Mouse (Mus musculus): ENCODE data around the gene Rims4. TPM values are rescaled to one million over a fixed set of nuclear protein-coding genes. Genes with fewer than 3 reads are reported as not detected.
A peak's percentile ranks its signal among the peaks of the same experiment; 100 is the strongest.

The Rims4 gene
- total RNA-seq, 2 experiments from 2014 or later = 0.45 to 0.63 TPM

DNA sequence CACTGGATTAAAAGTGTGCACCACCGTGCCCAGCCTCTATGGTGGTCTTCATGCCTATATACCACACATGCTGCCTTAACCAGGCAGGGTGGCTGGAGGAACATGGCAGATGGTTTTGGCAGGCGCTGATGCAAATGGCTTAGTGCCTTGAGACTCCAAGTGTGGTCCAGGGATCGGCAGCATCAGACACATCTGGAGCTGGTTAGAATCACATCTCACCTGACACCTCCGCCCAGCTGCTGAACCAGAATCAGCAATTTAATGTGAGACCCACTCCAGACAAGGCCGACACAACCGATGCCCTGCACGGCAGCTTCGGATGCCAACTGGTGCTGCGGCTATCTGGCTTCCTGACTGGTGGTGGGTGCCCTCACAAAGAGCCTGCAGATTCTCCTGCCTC lies 52.4 kb downstream of the Rims4 start:
- no peak for DNase-seq

DNA sequence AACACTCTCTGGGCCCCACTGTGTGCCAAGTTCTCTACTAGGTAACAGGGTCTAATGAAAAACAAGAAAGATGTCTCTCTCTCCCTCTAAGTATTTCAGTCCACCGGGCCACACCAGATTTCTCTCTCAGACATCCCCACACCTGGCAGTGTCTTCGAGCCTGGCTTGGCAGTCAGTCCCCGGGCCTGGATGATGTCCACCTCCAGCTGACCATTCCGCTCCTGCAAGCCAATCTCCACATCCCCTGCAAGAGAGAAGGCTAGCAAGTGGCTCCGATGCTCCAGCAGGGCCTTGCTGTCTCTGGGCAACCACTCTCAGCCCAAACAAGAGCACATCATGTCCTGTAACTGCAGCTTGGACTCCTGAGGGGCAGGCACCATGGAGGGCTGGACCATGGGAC lies 53.2 kb downstream of the Rims4 start:
- no peak for DNase-seq

DNA sequence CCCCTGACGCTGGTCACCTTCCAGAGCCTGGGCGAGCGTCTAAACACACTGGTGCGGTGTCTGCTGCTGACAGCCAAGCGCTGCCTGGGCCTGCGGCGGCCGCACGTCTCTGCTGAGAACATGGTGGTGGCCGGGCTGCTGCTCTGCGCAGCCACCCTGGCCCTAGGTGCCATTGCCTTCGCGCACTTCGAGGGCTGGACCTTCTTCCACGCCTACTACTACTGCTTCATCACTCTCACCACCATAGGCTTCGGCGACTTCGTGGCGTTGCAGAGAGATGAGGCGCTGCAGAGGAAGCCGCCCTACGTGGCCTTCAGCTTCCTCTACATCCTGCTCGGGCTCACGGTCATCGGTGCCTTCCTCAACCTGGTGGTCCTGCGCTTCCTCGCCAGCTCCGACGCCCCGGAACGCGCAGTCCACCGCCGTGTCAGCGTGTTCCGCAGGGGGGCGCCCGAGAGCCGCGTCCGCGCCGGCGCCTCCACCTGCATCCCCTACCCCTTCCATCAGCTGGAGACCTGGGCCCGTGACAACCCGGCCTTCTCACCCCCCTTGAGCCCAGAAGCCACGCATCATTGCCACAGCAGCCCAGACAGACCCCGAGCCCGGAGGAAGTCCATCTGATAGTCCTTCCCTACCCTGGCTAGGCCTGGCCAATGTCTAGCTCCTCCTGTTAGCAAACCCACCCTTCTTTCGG lies 60.1 kb downstream of the Rims4 start:
- DNase-seq = peak; percentile 47

DNA sequence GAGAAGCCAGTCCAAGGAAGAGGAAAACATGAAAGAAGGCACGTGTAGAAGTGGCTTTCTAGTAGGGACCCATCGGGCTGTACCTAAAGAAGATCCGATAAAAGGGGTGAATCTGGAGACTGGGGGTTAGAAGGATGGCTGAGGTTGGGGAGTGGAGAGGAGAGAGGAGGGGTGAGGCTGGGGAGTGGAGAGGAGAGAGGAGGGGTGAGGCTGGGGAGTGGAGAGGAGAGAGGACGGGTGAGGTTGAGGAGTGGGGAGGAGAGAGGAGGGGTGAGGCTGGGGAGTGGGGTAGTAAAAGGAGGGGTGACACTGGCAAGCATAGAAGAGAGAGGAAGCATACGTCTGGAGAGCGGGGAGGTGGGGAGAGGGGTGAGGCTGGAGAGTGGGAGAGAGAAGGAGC lies 61.2 kb downstream of the Rims4 start:
- DNase-seq = no peak

DNA sequence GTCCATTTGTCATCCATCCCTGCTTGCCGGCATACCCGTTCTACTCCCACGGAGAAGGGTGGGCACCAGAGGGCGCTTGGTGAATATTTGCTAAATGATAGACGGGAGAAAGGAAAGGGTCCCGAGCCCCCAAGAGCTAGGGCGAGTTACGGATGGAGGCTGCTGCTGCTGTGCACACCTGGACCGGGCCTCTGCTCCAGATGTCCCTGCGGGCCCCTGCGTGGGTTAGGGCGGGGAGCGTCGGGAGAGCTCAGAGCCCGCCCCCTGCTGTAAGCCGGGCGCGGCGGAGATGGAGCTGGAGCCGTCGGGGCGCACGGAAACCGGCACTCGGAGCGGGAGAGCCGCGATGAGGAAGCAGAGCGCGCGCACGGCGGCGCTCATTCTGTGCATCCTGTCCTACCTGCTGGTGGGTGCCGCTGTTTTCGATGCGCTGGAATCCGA lies 65.0 kb downstream of the Rims4 start, which contains the start of gene Kcnk15:
Kcnk15 (plus strand) TSS at position 191 of the 441 bp plus-strand sequence.
- DNase-seq = peak; percentile 24

DNA sequence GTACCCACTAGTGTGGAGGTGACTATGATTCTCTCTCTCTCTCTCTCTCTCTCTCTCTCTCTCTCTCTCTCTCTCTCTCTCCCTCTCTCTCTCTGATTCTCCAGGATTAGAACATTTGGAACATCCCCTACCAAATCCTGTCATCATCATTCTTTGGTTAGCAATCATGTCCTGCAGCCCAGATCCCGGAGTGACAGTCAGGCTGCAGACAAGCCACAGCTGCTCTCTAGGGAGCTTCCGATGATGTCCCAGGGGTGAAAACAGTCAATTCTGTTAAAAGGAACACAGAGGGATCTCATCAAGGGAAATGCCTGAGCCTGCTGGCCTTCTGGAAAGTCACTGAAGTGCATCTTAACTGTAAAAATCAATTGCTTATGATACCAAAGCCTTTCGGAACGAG lies 76.4 kb downstream of the Rims4 start:
- DNase-seq = no peak

DNA sequence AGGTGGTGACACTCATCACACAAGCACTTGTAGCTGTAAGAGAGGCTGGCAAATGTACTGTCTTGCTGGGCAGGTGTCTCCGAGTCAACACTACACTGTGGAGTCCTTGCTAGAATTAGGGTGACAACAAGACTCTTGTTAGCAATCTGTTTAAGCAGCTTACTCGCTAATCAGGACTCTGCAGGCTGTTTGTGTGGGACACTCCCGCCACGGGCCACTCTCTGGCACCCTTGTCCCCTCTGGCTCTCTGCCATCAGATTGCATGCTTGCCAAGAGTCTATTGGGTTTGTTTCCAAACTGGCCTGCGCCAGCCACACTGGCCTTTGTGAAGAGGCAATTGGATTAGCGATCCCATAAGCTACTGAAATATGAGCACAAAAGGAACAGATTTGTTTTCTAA lies 79.0 kb downstream of the Rims4 start:
- peak; percentile 89 for DNase-seq

DNA sequence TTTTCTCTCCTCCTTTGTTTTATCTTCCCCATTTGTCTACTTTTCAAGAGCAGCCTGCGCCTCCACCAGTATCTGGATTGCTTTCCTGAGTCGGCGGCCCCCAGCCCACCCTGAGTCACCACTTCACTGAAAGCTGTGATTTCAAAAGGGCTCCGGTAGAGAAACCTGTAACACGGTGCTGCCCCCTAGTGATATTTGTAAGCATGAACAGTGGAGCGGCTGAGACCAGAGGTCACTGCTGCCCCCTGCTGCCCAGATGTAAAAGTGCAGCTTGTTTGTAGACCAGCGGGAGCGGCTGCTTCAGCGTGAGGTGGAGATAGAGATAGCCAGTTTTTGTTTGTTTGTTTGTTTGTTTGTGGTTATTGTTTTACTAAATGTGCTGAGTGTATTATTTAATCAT lies 80.4 kb downstream of the Rims4 start:
- DNase-seq = peak; percentile 86

DNA sequence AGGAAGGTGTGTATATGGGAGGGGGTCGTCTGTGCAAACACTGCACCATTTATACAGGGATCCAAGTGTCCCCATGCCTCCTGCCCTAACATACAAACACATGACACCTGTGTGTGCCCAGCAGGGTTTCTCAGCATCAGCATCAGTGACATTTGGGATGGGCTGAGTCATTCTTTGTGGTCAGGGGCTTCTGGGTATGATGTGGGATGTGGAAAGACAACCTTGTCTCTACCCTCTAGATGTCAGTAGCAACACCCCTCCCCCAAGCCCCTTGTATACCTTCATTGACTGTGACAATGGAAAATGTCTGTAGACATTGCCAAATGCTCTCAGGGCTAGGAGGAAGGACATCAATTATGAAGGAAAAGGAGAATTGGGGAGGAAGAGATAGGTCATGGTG lies 87.3 kb downstream of the Rims4 start:
- no peak for DNase-seq

DNA sequence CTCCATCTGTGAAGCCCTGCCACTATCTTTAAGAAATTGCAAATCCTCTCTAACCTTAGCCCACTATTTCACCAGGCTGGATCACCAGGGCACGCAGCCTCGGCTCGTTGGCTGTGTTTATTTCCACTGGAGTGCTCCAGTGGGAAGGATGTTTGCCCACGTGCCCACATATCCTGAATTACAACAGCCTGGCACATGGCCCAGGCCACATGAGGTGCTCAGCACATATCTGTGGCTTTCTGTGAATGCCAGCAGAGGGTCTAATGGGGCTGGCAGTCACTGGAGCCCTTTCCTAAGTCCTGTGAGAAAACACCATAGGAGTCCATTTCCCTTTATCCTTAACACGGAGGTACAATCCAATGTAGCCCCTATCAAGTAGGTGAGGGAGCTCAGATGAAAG lies 92.0 kb downstream of the Rims4 start:
- no peak for DNase-seq

DNA sequence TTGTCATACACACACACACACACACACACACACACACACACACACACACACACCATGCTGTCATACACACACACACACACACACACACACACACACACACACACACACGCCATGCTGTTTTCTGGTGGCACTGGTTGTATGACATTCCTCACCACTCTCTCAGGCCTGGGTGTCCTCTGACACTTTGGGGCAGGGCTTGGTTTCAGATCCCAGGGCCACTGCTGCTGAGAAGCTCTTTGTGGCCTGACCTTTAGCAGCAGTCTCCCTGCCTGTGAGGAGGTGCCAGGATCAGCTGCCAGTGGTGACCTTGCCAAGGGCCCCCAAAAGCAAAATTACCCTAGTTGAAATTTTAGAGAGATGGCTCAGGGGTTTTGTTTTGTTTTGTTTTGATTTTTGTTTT lies 92.6 kb downstream of the Rims4 start:
- no peak for DNase-seq

DNA sequence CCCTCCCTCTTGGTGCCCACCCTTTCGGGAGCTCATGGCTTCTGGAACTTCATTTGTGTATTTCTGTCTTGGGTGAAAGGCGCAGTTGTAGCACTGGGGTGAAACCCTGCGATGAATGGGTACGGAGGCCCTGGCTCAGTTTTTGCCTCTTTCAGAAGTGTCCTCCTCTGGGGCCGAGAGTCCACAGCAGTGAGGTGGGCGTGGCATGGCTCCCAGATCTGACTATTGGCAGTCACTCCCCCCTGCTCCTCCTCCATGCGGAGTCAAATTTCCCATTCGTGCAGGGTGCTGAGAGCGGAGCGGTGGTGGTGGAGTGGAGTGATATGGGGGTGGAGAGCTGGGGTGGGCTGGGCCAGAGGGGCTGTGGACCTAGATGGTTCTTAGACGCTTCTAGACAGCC lies 94.7 kb downstream of the Rims4 start:
- DNase-seq = peak; percentile 45

DNA sequence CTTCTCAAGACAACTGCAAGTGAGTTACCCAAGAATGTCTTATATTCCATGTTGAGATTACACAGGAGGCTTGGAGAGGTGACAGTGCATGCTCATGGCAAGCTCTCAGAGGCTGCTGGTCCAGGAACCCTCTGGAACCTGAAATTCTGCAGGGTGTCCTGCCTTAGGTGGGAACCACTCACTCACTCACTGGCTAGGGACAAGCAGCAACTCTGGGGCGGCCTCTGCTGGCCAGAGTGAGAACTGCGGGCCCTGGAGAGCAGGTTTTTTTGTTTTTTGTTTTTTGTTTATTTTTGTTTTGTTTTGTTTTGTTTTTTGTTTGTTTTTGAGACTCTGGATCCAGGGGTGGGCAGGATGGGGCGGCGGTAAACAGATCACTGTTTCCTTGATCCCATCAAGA lies 95.2 kb downstream of the Rims4 start:
- peak; percentile 73 for DNase-seq

DNA sequence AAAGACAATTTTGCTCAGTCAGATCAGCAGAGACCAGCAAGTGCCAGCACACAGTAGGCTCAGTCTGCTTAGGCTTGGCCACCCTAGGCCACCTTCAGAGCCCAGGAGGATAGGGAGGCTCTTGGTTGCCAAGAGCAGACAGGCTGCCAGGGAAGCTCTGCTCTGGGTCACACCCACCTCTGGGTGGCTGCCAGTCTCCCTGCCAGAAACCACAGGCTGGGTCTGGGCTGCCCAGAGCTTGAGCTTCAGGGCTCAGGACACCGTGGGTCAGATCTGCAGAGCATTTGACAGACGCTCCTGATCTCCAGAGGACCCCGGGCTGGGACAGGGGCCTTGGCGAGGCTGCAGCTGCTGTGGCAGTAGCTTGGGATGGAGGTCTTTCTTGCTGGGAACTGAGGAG lies 97.9 kb downstream of the Rims4 start, which contains the start of gene Ccn5:
Ccn5 (plus strand) TSS at position 255 of the 400 bp plus-strand sequence.
- DNase-seq = peak; percentile 86

DNA sequence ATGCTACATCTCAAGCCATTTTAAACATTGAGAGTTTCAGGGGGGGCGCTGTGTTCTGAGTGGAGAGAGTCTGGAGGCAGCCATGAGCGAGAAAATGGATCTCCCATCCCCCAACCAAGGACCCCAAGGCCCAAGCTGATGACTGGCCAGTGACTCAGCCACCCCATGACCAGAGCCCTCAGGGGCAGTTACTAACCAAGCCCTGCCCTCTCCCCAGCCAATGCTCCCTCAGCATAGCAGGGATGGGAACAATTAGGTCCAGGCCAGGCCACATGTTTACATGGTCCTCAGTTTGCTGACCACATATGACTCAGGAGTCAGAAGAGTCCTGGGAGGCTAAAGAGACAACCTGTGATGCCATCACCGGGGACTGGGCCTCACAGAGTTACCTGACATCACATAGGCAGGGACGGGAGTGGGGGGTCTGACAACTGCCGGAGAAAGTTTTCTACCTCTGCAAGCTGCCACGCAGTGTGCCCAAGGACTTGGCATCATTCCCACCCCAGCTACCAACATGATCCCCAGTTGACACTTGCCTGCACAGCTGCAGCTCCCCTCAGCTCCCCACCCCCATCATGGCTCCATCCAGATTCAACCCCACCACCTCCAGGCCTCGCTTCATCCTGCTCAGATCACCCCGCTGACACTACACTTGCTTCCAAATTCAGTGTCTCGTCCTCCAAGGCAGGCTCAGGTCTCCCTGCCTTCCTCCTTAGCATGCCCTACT lies 103.6 kb downstream of the Rims4 start:
- no peak for DNase-seq

DNA sequence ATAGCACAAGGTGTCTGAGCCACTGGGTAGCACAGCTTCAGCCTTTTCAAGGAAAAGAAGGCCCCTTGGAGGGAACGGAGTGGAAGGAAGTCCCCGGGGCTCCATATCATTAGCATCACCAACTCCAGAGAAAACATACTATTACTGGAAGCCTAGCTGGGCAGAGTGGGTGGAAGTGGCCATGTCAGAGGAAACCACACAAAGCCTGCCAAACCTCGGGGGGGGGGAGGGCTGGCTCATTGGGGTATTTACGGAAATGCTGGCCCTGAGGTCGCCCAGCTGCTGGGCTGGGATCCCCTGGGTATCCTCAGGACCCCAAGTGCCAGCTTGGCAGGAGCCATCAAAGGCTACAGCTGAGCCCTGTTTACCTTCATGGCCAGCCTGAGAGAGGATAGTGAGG lies 105.4 kb downstream of the Rims4 start:
- no peak for DNase-seq

Other genes starting within 250 kb of the Rims4 start
- 1 to 10 TPM; 1.8 to 2.4 TPM for gene Ada, start 168.4 kb downstream of the Rims4 start, total RNA-seq (2021)
- 1 to 10 TPM in 1 of 2 experiments, under 1 TPM in 1; 0.98 to 1.5 TPM for gene Ccn5, start 97.8 kb downstream of the Rims4 start, total RNA-seq (2021)
- not detected for gene Kcnk15, start 65.0 kb downstream of the Rims4 start, total RNA-seq (2021)
- 100 to 1,000 TPM; 153 to 157 TPM for gene Ywhab, start 76.3 kb upstream of the Rims4 start, total RNA-seq (2021)
- gene Pabpc1l, start 106.8 kb upstream of the Rims4 start, total RNA-seq (2021) = 1 to 10 TPM; 1.4 to 1.8 TPM
- gene Stk4, start 151.6 kb upstream of the Rims4 start, total RNA-seq (2021) = 10 to 100 TPM; 20.4 to 22.1 TPM
- gene Tomm34, start 152.5 kb upstream of the Rims4 start, total RNA-seq (2021) = 10 to 100 TPM; 28.0 to 28.7 TPM